Mouse (Mus musculus): Measurements from ENCODE around the gene Cyld. TPM values are rescaled to one million over a fixed set of nuclear protein-coding genes. Genes with fewer than 3 reads are reported as not detected.
"Not testable (repeated sequence)": the region's sequence is repeated elsewhere in the genome, so short reads cannot be mapped to it uniquely, and the experiment has no call there.

The Cyld gene
- total RNA-seq (2015; ENCODE audit: low replicate concordance): 13.3 and 16.3 TPM in 2 replicates
- total RNA-seq (2017; ENCODE audit: low replicate concordance): 14.1 and 15.8 TPM in 2 replicates

- ATAC-seq (replicated peaks; ENCODE audit: low FRiP score, poor library complexity, severe bottlenecking): peak; percentile 97
Observed at GRCm38 (mm10) chr8:88696721-88697641, at the start of gene Cyld. Cyld (plus strand) TSS chr8:88697028.

GRCm38 (mm10) chr8:88648322-88648721, 48.5 kb upstream of the Cyld start:
- ATAC-seq (replicated peaks; ENCODE audit: low FRiP score, poor library complexity, severe bottlenecking): no peak

- no peak for ATAC-seq (replicated peaks; ENCODE audit: low FRiP score, poor library complexity, severe bottlenecking)
Observed at GRCm38 (mm10) chr8:88650016-88650708, 46.7 kb upstream of the Cyld start.

GRCm38 (mm10) chr8:88651122-88651521, 45.7 kb upstream of the Cyld start:
- not testable (repeated sequence) for ATAC-seq (replicated peaks; ENCODE audit: low FRiP score, poor library complexity, severe bottlenecking)

GRCm38 (mm10) chr8:88655334-88655733, 41.5 kb upstream of the Cyld start:
- no peak for ATAC-seq (replicated peaks; ENCODE audit: low FRiP score, poor library complexity, severe bottlenecking)

GRCm38 (mm10) chr8:88659873-88660272, 37.0 kb upstream of the Cyld start:
- ATAC-seq (replicated peaks; ENCODE audit: low FRiP score, poor library complexity, severe bottlenecking): no peak

- ATAC-seq (replicated peaks; ENCODE audit: low FRiP score, poor library complexity, severe bottlenecking): no peak
Observed at GRCm38 (mm10) chr8:88662401-88662821, 34.4 kb upstream of the Cyld start.

GRCm38 (mm10) chr8:88664121-88664520, 32.7 kb upstream of the Cyld start:
- ATAC-seq (replicated peaks; ENCODE audit: low FRiP score, poor library complexity, severe bottlenecking): no peak

GRCm38 (mm10) chr8:88664947-88665346, 31.9 kb upstream of the Cyld start:
- no peak for ATAC-seq (replicated peaks; ENCODE audit: low FRiP score, poor library complexity, severe bottlenecking)

GRCm38 (mm10) chr8:88666435-88666834, 30.4 kb upstream of the Cyld start:
- ATAC-seq (replicated peaks; ENCODE audit: low FRiP score, poor library complexity, severe bottlenecking): no peak

GRCm38 (mm10) chr8:88668400-88669086, 28.3 kb upstream of the Cyld start:
- no peak for ATAC-seq (replicated peaks; ENCODE audit: low FRiP score, poor library complexity, severe bottlenecking)

GRCm38 (mm10) chr8:88670782-88671181, 26.0 kb upstream of the Cyld start:
- ATAC-seq (replicated peaks; ENCODE audit: low FRiP score, poor library complexity, severe bottlenecking): no peak

GRCm38 (mm10) chr8:88671575-88671974, 25.3 kb upstream of the Cyld start:
- no peak for ATAC-seq (replicated peaks; ENCODE audit: low FRiP score, poor library complexity, severe bottlenecking)

GRCm38 (mm10) chr8:88673859-88674258, 23.0 kb upstream of the Cyld start:
- ATAC-seq (replicated peaks; ENCODE audit: low FRiP score, poor library complexity, severe bottlenecking): no peak

- no peak for ATAC-seq (replicated peaks; ENCODE audit: low FRiP score, poor library complexity, severe bottlenecking)
Observed at GRCm38 (mm10) chr8:88675372-88676165, 21.3 kb upstream of the Cyld start.

- no peak for ATAC-seq (replicated peaks; ENCODE audit: low FRiP score, poor library complexity, severe bottlenecking)
Observed at GRCm38 (mm10) chr8:88677071-88677470, 19.8 kb upstream of the Cyld start.

GRCm38 (mm10) chr8:88680566-88680965, 16.3 kb upstream of the Cyld start:
- no peak for ATAC-seq (replicated peaks; ENCODE audit: low FRiP score, poor library complexity, severe bottlenecking)

GRCm38 (mm10) chr8:88681046-88681445, 15.8 kb upstream of the Cyld start:
- ATAC-seq (replicated peaks; ENCODE audit: low FRiP score, poor library complexity, severe bottlenecking): no peak

GRCm38 (mm10) chr8:88683656-88684289, 13.1 kb upstream of the Cyld start:
- no peak for ATAC-seq (replicated peaks; ENCODE audit: low FRiP score, poor library complexity, severe bottlenecking)
